Mouse (Mus musculus) kidney, adult 2 months (tissue): ENCODE data around the gene Lmod1.

Experiments
- CTCF ChIP-seq: fragments of 200-500 bp; conservative IDR thresholded peaks from 2 replicates; pipeline ENCODE4 v1.5.1; 2011; ENCODE audit warnings: low read depth, mild to moderate bottlenecking, control low read depth, low read length, moderate library complexity, mixed read lengths; ENCODE audit not compliant: insufficient read depth, insufficient read length
- POLR2A ChIP-seq: fragments of 200-500 bp; IDR thresholded peaks from one replicate; pipeline ENCODE4 v1.6.1; 2011; ENCODE audit warnings: low read depth, low read length, control low read depth

DNA sequence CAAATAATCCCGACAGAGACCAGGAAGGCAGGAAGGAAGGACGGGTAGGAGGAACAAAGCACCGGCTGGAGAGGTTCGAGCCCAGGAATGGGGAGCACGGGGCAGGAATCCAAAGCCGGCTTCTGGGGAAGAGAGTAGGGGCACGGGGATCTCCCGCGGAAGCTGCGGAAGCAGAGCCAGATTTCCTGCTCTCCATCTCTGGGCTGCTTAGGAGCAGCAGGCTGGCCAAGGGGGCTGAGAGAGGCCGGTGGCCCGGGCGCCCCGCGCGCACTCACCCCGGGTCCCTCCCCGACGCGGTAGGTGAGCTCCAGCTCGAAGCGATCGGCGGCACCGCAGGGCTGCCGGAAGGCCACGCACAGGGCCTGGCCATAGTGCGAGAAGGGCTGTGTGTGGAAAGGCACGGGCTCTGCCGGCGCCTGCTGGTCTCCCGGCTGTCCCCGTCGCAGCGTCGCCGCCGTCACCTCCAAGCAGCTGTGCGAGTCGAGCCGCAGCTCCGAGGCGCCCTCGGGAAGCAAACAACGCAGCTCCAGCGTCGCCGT lies 41.3 kb upstream of the Lmod1 start:
- TF ChIP-seq POLR2A: no peak
- no peak for TF ChIP-seq CTCF
